Mouse (Mus musculus) lung, adult 2 months (tissue): ENCODE measurements at regions not wholly inside any gene's neighbourhood (a gene's known extent, or its start where the extent isn't known, plus 50 kb on each side); places are given as distances from the start of the nearest gene placed in this dataset.

Source experiments
- CTCF ChIP-seq: fragments of 200-500 bp; IDR thresholded peaks from 2 replicates; pipeline ENCODE4 v1.5.1; 2011; ENCODE audit warnings: mild to moderate bottlenecking, low read length, control low read depth; ENCODE audit not compliant: insufficient read depth
- POLR2A ChIP-seq: fragments of 200-500 bp; IDR thresholded peaks from 2 replicates; pipeline ENCODE4 v1.6.1; 2011; ENCODE audit warnings: low read depth, mild to moderate bottlenecking, control low read depth, low read length, borderline replicate concordance; ENCODE audit errors: extremely low read depth

DNA sequence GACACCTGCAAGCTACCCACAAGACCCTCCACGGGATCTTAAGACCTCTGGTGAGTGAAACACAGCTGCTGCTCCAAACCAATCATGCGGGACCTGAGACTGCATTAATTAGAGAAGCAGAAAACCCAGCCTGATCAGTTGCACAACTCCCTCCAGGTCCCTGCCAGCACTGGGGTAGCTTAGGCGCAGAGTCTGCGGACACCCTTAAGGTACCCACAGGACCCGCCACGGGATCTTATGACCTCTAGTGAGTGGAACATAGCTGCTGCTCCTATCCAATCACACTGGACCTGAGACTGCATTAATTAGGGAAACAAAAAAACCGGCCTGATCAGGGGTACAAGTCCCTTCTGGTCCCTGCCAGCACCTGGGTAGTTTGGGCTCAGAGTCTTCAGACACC lies 454.3 kb upstream of the Slit2 start:
- TF ChIP-seq POLR2A (no peak), CTCF (no peak)
